Mouse (Mus musculus) mesoderm, embryonic 11.5 days (tissue): Measurements from ENCODE around the gene 2310079G19Rik.
A peak's percentile ranks its signal among the peaks of the same experiment; 100 is the strongest.

Experiments
- DNase-seq: peaks from one replicate; pipeline ENCODE4 v3.0.0-alpha.2; 2012; ENCODE audit warnings: low read depth, low spot score

Gene 2310079G19Rik

DNA sequence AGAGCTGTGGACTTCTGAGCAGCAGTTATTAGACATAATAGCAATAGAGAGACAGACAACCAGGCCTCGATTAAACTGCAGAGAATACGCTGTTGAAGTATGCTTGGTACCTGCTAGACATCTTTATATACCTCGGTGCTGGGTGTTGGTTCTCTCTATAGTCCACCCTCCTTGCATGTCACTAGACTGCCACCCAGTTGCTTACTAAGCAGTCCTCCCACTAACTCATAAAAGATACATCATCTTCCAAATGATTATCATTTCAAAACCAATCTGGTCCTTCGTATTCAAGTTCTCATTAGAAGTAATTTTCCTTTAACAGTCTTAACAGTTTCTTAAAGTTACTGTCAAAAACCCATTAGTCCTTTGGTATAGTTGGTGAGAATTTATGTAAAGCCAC lies at the start of gene 2310079G19Rik:
Gene 2310079G19Rik, minus strand, starts transcription at position 101 of the 400 bp plus-strand sequence.
- DNase-seq = no peak

- no peak for DNase-seq
Observed at GRCm38 (mm10) chr16:88671571-88671970, 44.1 kb upstream of the 2310079G19Rik start, which contains the start of gene Krtap27-1. TSS of gene Krtap27-1 (minus strand) at chr16:88671671.

GRCm38 (mm10) chr16:88657426-88657825 lies 30.0 kb upstream of the 2310079G19Rik start:
- peak; percentile 16 for DNase-seq

DNA sequence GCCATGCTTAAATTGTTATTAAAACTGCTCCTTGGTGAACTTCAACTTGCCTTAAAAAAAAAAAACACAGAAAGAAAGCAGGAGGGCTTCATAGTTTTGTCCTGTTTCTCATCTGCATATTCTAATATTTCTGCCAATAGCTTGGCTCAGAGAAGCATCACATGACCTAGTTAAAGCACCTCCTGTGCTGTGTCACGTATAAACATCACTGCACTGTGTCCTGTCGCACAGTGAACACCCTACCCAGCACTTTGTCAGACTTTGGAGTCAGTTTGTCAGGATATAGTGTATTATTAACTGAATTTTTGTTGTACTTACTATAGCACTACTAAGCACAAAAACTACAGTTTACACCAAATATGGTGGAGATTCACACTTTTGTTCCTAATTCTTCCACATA lies 24.5 kb upstream of the 2310079G19Rik start:
- DNase-seq = no peak

GRCm38 (mm10) chr16:88651082-88651481 lies 23.6 kb upstream of the 2310079G19Rik start:
- DNase-seq = no peak

DNA sequence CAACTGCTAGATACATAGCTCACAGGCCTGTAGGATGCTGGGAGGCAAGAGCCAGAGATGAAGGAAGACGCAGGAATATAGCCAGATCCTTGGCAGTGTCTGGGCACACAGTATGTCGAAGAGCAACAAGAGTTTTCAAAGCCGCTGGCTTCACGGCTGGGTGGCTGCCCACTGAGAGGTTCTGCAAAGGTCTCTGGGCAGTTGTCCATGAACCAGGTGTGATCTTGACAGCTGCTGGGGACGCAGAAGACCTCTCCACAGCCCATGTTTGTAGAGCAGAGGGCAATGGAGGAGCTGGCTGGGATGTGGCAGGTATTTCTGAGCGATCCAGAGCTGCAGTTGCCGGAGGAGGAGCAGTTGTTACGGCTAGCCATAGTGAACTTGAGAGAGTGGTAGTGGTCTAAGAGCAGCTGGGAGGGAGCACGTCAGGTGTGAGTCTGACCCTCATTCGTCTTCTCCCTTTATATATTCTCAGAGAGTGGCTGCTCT lies 19.9 kb upstream of the 2310079G19Rik start, which contains the start of gene Krtap26-1:
Gene Krtap26-1, minus strand, starts transcription at position 439 of the 489 bp plus-strand sequence.
- DNase-seq = no peak

DNA sequence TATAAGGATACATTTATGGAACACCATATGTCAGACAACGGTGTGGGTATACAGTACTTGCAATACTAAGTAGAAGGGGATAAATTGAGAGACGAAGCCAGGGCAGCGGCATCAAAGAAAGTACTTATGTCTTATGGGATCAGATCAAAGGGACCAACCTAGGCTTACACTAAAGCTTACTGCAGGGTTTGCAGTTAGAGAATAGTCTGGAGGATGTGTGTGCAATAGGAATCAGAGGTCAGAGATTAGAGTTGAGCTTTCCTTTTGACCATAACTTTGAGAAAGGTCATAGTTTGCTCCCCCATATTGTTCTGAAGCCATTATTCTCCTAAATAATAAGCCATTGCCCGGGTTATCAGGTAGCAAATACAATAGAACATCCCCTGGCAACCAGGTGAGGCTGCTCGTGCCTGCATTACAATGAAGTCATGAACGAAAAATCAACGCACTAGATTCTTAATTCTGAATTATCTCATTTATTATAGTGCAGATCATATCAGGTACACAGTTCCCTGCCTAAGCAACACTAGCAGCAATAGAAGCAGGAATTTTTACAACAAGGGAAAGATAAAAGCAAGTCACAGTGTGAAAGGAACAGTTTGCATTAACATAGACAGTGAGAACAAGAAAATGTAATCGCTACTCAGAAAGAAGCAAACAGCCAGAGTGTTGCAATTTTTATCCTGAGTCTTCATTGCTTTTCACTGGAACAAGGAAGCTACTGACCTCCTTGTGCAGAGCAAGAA lies 19.1 kb upstream of the 2310079G19Rik start:
- no peak for DNase-seq

- no peak for DNase-seq
Observed at GRCm38 (mm10) chr16:88640053-88640452, 12.6 kb upstream of the 2310079G19Rik start.

DNA sequence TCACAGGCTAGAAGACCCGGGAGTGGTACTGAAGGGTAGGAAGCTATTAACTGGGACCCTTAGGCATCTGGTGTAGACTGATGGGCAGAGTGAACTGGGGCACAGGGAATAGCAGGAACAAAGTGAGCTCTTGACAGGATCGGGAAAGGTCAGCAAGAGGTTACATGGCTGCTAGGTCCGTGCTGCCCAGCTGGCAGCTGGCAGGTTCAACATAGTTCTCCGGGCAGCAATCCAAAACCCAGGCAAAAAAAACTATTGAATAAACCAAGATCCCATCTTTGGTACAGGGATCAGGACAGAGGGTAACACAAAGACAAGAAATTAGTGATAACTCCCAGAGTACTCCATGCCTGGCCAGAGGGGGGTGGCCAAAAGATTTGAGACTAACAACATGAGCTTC lies 7.7 kb upstream of the 2310079G19Rik start:
- peak; percentile 22 for DNase-seq

DNA sequence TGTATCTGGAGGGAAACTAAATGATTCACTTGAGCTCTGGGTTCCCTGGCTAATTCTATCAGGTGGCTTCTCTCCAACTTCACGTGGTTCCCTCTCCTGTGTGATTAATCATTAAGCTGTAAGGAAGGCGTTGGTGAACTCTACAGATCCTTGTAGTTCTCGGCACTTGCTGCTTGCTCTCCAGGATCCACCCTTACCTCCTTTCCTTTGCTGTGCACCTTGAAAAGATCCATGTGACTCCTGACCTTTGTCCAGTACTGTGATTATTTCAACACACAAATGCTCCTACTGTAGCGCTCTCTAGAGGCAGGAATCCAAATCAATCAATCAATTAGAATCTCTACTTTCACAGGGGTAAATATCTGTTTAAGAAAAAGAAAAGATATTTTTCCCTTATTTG lies 4.0 kb upstream of the 2310079G19Rik start:
- DNase-seq = no peak

GRCm38 (mm10) chr16:88612712-88613111 lies 14.8 kb downstream of the 2310079G19Rik start:
- peak; percentile 9 for DNase-seq

DNA sequence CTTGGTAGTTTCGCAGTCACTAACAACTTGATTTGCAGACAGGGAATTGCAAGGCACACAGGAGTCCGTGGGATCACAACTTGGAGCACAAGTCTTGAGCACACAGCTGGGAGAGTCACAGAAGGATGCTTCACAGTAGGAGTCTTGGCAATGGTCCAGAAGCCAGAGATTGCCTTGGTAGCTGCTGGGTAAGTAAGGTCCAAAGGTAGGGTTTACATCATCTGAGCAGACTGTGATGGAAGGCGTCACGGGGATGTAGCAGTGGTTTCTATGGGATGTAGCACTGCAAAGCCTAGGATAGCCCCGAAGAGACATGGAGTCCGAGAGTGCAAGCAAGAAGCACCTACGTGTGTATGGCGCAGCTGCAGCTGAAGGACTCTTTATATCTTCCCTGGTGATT lies 15.5 kb downstream of the 2310079G19Rik start, which contains the start of gene Krtap24-1:
Gene Krtap24-1, minus strand, starts transcription at position 358 of the 400 bp plus-strand sequence.
- DNase-seq = no peak

GRCm38 (mm10) chr16:88604570-88604969 lies 22.9 kb downstream of the 2310079G19Rik start:
- no peak for DNase-seq

- no peak for DNase-seq
Observed at GRCm38 (mm10) chr16:88602464-88602863, 25.0 kb downstream of the 2310079G19Rik start.

GRCm38 (mm10) chr16:88600303-88600702 lies 27.2 kb downstream of the 2310079G19Rik start:
- no peak for DNase-seq

GRCm38 (mm10) chr16:88599504-88600237 lies 27.8 kb downstream of the 2310079G19Rik start:
- DNase-seq = peak; percentile 34

- DNase-seq = peak; percentile 38
Observed at GRCm38 (mm10) chr16:88592758-88593157, 34.7 kb downstream of the 2310079G19Rik start.

- DNase-seq = no peak
Observed at GRCm38 (mm10) chr16:88583338-88583737, 44.1 kb downstream of the 2310079G19Rik start.
